Mouse (Mus musculus) lung, postnatal 4 days (tissue): ENCODE data around the gene Kmt5a.
"Not testable (repeated sequence)": the region's sequence is repeated elsewhere in the genome, so short reads cannot be mapped to it uniquely, and the experiment has no call there.

Experiments used
- DNase-seq, 2 experiments: peaks; one replicate each; pipeline ENCODE4 v3.0.0; 2021

Gene Kmt5a

GRCm38 (mm10) chr5:124483655-124484396 is 44.1 kb downstream of the Kmt5a start:
- DNase-seq: no peak

GRCm38 (mm10) chr5:124485654-124486053 is 45.9 kb downstream of the Kmt5a start:
- no peak for DNase-seq

GRCm38 (mm10) chr5:124488885-124489284 is 49.2 kb downstream of the Kmt5a start:
- no peak for DNase-seq

- DNase-seq: no peak
These were observed 52.0 kb downstream of the Kmt5a start for GRCm38 (mm10) chr5:124491732-124492131.

- DNase-seq: no peak
These were observed 52.9 kb downstream of the Kmt5a start for GRCm38 (mm10) chr5:124492618-124493017.

GRCm38 (mm10) chr5:124493455-124493854 is 53.7 kb downstream of the Kmt5a start:
- no peak for DNase-seq

- DNase-seq: no peak
These were observed 55.8 kb downstream of the Kmt5a start for GRCm38 (mm10) chr5:124495547-124495946.

GRCm38 (mm10) chr5:124496614-124497514 is 57.1 kb downstream of the Kmt5a start:
- DNase-seq: peak; percentile 39 to 63

- DNase-seq: peak; percentile 68 to 78
These were observed 58.6 kb downstream of the Kmt5a start for GRCm38 (mm10) chr5:124498221-124498876.

- DNase-seq: no peak
These were observed 59.3 kb downstream of the Kmt5a start for GRCm38 (mm10) chr5:124499001-124499400.

GRCm38 (mm10) chr5:124500037-124500436 is 60.3 kb downstream of the Kmt5a start:
- not testable (repeated sequence) for DNase-seq

GRCm38 (mm10) chr5:124500573-124500972 is 60.8 kb downstream of the Kmt5a start:
- DNase-seq: no peak

GRCm38 (mm10) chr5:124501541-124501940 is 61.8 kb downstream of the Kmt5a start:
- DNase-seq: no peak

- no peak for DNase-seq
These were observed 64.0 kb downstream of the Kmt5a start for GRCm38 (mm10) chr5:124503742-124504141.

- no peak for DNase-seq
These were observed 65.5 kb downstream of the Kmt5a start for GRCm38 (mm10) chr5:124505235-124505634.

- peak; percentile 20 to 53 for DNase-seq
These were observed 67.1 kb downstream of the Kmt5a start for GRCm38 (mm10) chr5:124506731-124507359.

GRCm38 (mm10) chr5:124509200-124509599 is 69.5 kb downstream of the Kmt5a start:
- peak; percentile 20 to 47 for DNase-seq

GRCm38 (mm10) chr5:124509742-124510237 is 70.1 kb downstream of the Kmt5a start:
- peak; percentile 85 to 93 for DNase-seq

GRCm38 (mm10) chr5:124510536-124511050 is 70.9 kb downstream of the Kmt5a start:
- no peak for DNase-seq
